Mouse (Mus musculus): ENCODE measurements at regions not wholly inside any gene's neighbourhood (a gene's known extent, or its start where the extent isn't known, plus 50 kb on each side); places are given as distances from the start of the nearest gene placed in this dataset.

DNA sequence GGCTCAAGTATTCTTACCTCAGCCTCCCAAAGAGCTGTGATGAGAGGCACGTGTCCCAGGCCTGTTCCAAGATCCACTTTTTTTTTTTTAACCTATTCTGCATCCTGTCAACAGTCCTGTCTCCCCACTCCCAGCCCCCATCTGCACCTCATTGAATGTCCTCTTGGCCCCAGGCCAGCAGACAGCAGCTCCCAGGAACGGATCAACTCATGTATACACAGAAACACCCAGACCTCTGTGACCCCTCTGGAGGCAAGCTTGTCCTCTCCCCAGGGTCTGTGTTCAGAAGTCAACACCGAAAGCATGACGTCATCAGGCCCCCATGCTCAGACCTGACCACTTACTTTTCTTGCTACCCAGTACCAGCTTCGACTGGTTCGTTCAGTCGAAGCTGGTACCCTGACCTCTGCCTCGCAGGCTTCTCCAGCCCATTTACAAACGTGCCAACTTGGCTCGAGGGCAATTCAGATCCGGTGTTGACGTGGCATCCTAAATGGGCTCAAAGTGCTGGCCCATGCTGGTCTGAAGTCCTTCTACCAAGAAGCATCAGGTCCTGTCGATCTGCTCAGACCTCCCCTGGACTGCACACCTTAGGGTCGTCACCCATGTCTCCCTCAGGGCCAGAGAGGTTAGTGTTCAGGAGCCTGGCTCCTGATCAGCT is 60.7 kb upstream of the Otos start:
- TF ChIP-seq POLR2A (IDR thresholded peaks at IDR 0.05; ENCODE audit: low read depth, low read length) (no peak), CTCF (IDR thresholded peaks at IDR 0.05; ENCODE audit: extremely low read depth, insufficient read depth, insufficient read length, insufficient replicate concordance) (no peak)
